Mouse (Mus musculus) spleen, postnatal 14 days (tissue): ENCODE measurements around the gene Ankmy1.

ENCODE experiments used
- DNase-seq, 2 experiments: peaks; one replicate each; pipeline ENCODE4 v3.0.0; 2021 to 2022; ENCODE audit warnings: low spot score in 2 of 2

Ankmy1 gene

DNA sequence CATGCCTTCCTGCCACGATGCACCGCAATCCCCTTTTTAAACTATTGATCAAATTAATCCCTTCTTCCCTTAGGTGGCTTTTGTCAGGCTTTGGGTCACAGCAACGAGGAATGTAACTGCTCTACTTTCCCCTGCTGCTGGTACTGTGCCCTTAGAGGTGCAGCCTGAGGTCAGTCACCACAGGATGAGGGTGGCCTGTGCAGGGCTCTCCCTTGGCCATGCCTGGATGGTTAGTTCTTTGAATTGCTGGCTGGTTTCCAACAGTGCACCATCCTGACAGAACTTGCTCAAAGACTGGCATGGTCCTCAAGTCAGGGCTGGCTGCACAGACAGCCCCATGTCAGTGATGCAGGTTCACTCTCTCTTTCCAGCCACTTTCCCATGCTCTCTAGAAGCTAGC is 28.7 kb downstream of the Ankmy1 start:
- DNase-seq, result no peak

DNA sequence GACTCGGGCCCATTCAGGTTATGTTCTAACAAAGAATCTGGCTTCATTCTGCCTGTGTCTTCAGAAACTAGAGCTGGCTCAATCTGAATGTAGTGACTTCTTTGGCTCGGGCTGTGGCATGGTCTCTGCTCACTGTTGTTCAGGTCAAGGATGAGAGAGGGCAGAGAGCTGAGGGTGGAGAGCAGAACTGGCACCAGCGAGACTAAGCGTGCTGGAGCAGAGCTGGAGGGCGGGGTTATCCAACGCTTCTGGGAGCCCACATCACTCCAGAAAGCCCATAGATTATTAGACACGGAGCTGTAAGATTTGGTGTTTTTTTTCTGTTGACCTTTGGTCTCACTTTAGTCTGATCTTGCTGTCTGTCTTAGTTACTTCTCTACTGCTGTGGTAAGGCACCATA is 30.0 kb downstream of the Ankmy1 start:
- DNase-seq, result no peak

DNA sequence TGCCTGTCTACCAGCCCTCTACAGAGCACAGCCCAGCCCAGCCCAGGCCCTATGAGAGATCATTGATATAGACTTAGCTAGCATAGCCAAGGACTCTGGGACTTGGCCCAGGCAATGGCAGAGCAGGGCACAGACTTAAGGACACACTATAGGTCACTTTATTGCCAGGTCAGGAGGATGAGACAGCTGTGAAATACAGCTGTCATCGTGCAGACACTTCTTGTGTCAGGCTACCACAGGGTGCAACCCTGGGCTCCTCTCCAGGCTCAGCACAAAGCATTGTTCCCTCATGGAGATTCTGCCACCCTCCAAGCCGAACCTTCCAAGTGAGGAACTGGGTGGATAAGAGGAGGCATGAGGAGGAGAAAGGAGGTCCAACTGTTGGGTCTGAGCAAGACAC is 32.7 kb downstream of the Ankmy1 start:
- no peak for DNase-seq

DNA sequence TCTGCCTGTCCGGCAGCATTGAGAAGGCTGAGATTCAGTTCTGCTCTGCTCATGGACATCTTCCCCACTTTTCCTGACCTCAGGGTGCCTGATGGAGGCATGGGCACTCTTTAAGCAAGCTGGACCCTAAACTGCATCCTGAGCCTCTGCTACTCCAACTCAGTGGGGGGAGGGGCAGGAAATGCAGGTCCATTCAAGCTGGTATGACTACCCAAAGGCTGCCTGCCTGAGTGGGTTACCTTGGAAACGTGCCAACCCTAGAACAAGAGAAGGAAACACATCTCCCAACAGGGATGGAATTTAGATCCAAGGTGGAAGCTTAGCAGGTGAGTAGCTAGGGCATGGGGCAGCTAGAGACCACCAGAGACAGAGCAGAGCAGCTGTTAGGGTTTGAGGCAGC is 36.5 kb downstream of the Ankmy1 start:
- no peak for DNase-seq

DNA sequence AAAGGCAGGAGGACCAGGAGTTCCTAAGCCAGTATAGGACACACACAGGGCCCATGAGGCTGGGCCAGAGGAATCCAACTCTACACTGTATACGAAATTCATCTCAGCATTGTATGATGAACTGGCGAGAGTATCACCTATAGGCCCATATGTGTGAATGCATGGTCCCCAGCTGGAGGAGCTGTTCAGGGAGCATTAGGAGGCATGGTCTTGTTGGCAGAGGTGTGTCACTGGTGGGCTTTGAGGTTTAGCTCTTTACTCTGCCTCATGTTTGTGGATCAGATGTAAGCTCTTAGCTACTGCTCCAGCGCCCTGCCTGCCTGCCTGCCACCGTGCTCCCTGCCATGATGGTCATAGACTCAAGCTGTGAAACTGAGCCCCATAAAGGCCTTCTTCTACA is 39.4 kb downstream of the Ankmy1 start:
- no peak for DNase-seq

DNA sequence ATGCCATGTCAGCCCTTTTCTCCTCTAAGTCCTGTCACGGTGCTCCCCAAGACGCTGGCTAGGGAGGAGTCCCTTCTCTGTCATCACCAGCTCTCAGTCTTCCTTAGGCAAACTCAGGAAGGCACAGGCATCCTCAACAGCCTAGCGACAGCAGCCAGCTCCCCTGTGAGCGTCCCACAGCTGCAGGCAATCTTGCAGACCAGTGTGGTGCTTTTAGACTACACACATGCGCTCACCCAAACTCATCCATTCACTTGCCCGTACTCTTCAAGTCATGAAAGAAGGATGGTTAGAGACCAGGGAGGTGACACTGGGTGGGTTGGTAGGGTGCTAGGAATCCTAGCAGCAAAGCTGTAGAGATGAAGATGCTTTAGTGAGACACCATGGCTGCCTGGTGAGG is 41.2 kb downstream of the Ankmy1 start:
- no peak for DNase-seq

DNA sequence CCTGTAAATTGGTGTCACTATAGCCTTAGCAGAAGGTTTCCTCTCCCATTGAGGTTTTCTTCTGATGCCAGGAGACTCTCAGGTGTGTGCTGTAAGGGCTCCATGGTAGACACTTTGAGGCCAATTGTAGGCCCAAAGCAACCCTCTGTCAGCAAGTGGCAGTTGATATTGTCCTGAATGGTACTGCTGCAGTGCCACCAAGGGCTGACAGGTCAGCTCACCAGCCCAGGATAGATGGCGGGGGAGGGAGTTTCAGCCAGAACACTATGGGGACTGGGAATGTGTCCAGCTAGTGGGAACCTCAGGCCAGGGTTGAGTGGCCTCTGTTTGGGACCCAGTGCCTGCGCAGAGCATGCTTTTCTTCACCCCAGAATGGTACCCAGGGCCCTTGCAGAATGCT is 50.3 kb downstream of the Ankmy1 start:
- no peak for DNase-seq

DNA sequence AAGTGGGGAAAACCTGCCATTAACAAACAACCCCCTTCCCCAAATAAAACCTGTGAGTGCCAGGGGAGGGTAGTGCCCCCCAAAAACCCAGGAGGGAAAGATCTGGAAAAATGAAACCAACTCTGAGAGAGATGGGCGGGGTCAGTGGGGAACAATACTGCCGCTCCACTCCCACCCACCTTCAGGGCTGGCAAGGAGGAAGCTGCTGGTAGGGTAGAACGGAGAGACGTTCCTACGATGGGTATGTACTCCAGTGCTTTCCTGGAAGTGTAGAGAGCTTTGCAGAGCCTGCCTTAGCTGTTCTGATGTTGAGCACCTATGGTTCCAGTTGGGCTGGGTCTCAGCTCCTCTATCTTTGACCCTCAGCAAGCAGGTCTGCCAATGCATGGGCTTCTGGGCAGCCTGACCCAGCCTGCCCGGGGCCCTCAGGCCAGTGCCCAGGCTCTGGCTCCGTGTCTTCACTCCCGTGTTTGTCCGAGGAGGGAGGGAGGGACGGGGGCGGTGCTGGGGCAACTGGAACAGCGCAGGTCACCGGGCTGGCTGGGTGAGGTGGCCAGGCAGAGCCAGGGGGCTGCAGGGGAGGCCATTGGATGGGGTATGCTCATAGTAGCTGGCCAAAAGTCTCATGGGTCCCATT is 52.6 kb downstream of the Ankmy1 start:
- DNase-seq, result no peak

DNA sequence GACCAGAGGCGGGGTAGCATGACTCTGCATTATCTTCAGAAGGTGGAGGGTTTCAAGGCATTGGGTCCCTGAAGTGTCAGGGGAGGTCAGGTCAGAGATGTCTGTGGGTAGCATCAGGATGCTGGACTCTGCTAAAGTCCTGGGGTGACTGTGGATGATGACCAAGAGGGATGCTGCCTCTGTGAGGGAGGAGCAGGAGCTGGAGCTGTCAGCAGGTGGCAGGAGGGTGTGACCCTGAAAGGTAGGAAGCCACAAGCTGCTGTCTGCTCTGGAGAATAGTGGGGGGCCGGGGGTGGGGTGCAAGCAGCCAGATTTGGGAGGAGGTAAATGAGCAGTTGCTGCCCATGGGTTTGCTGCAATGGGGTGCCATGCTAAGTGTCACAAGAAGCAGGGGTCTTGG is 53.2 kb downstream of the Ankmy1 start:
- no peak for DNase-seq

DNA sequence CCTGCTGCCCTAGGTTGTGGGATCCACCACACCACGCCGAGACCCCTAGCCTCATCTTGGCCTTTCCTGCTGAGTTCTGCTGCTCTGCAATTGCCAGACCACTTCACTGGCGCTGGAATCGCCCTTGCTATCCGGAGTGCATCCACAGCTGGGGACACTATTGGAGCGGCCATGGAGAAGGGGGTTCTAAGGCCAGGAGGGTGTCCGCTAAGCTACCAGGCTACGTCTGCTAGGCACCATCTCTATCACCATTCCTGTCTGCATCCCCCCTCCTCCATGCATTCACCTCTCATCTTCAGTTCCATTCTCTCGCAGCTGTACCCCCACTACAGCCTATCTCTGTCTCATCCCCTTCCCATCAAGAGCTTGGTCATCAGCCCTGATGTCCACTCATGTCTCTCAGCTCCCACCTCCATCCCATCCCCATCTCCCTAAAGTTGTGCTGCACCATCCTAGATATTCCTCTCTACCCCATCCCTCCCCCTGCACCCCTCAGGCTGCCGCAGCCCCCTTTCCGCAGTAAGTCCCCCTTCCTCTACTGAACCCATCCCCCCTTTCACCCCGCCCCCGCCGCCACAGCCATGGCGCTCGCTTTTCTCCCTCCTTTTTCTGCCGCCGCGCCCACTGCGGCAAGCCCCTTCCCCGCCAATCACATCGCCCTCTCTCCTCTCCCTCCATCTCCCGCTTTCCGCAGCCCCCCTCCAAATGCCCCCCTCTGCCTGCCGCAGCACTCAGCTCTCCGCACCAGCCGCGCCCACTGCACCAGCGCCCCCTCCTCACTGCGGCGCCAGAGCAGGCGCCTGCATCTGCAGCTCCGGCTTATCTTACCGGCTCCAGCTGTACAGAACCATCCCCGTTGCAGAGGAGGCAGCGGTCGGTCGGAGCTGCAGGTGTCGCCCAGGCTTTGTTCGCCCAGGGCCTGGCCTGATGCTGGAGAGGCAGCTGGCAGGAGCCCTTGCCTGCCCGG is 54.5 kb downstream of the Ankmy1 start:
- no peak for DNase-seq

DNA sequence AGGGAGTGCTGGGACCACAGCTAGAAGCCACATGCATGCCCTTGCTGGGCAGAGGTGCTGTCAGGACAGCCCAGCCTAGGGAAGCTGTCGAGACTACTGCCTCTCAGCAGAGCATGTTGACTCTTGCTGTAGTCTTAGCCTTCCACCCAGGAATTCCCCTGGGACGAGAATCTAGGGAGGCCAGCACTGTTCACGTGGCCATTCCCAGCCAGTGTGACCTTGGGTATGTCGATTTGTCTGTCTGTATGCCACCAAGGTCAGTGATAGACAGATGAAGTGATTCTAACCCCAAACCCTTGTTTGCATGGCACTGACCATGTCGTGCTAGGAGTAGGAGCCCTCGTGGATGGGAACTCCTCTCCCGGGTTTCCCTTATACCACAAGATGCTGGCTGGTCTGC is 56.8 kb downstream of the Ankmy1 start:
- DNase-seq, result no peak

DNA sequence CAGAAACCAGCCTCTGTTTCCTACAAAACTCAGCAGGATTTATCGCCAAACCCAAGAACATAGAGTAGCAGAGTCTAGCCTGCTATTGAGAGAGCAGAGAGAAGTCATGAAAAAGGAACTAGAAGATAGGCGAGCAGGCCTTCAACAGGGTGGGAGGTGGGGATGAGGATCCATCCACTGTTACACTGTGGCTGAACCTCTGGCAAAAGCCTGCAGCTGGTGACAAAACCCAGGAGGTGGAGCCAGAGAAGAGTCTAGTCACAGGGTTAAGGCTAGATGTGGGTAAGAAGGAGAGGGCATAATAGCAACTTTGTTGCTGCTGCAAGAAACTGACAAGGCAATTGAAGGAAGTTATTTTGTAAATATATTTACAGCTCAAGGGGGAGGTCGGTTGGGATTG is 61.3 kb downstream of the Ankmy1 start:
- no peak for DNase-seq

DNA sequence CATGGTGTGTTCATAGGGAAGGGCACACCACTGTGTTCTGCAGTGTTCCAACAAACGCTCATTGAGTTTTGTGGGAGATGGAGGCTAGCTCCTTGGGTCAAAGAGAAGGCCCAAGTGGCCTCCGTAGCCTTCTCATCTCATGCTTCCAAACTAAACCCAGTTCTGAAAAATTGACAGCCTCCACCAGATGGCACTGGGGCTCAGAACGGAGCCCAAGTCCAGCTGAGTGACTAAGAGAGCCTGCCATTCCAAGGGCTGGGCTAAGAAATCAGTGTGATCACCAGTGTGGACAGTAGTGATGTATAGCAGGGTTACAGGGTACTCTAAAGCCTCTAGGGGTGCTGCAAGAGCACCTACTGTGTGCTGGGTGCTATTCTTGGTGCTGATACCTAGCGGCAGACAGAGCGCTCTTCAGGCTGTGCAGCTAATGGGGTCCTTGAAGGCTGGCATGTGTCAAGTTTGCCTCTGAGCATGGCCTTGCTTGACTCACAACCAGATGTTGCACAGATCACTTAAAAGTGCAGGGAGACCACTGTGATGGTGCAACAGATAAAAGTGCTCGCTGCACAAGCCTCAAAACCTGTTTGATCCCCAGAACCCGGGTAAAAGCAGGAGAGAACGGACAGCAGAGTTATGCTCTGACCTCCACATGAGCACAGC is 62.3 kb downstream of the Ankmy1 start:
- DNase-seq, result no peak

DNA sequence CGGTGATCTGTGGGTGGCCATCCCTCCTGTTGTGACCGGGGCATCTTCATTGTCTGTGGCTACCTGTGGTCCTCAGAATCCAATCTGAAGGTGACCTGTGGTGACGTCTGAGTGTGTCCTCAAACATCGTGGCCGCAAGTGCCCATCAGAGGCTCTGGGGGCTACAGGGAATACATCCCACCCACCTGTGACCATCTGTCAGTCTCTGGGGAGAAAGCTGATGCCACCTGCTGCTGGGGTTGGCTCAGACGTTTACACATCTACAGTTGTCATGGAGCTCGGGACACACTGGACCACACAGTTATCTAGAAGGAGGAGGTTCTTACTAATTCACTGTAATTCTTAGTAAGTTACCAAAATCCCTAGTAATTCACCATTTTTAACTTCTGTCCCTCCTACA is 63.5 kb downstream of the Ankmy1 start:
- DNase-seq, result no peak

- no peak for DNase-seq
Measured at GRCm38 (mm10) chr1:92837931-92838833, 64.5 kb downstream of the Ankmy1 start.

GRCm38 (mm10) chr1:92833987-92834706 is 68.6 kb downstream of the Ankmy1 start:
- peak in 1 of 2 experiments; percentile 39 for DNase-seq

DNA sequence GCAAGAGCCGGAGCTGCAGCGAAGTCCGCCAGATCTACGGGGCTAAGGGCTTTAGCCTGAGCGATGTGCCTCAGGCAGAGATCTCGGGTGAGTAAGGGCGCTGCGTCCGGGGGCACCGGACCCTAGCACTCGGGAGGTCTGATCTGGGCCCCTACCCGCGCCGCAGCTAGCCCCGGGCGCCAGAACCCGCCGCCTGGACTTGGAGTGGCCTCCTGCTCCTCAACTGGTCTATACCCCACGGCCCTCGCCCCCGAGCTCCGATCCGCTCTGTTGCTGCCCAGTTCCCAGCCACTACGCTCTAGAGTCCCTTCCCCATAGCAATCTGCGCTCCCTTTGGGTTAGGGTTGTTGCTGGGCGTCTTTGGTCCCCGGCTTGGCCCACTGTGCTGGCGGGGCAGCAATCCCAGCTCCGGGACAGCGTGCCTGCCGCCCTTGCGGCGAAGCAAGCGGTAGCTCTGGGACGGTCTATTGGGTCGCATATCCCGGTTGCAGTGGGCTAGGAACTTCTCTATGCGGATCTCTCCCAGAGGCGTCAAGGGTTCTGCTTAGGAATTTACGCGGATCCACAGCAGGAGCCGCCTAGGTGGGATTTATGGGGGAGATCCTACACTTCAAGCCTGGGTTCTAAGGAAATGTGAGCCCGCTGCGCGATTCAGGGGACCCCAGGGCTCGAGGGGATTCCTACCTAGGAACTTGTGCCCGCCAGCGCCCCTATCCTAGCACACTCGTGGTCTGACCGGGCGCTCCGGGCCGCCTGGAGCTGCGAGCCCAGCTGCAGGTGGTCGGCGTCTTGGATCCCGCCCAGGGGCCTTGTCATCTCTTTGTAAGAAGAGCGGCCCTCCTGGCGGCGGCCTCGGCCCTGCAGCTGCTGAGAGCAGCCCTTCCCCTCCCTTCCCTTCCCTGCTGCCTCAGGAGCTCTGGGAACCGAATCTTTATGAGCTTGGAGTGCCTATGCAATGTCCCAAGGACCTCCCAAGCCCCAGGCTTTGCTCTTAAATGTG is 70.4 kb downstream of the Ankmy1 start:
- DNase-seq, result no peak

DNA sequence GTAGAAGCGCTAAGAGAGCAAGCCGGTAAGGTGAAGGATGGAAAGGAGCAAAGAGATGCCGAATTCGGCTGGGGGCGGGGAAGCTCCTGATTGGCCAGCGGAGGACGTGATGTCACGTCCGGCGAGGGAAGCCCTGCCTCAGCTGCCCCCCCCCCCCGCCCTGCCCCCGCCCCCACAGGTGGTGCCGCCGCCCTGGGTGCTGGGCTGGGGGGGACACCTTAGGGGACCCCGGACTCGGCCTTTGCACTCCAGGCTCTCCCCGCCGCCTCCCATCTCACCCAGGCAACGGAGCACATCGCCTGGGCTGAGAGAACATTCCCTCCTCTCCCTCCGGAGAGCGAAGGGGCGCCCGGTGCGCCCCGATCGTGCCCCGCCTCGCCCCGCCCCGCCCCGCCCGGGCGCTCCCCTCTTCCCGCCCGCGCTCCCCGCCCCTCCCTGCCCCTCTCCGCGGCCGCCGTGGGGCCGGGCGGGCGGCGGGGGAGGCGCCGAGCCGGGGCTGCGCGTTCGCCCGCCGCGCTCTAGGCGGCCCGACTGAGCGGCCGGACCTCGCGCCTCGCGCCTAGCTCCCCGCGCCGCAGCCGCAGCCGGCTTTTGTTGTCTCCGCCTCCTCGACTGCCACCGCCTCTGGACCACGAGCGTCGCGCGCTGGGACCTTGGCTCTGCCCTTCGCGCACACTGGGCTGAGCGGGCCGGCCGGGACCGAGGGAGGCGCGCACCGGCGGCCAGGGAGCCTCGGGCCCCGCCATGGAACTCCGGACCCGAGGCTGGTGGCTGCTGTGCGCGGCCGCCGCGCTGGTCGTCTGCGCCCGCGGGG is 71.3 kb downstream of the Ankmy1 start, which contains the start of gene Gpc1:
Gene Gpc1, plus strand, starts transcription at position 458 of the 814 bp plus-strand sequence.
- peak in 1 of 2 experiments; percentile 5 for DNase-seq
